Mouse (Mus musculus) activated CD4-positive, CD25-positive, alpha-beta regulatory T cell, adult 4 months (primary cell): ENCODE measurements around the gene Ms4a15. TPM values are rescaled to one million over a fixed set of nuclear protein-coding genes. Genes with fewer than 3 reads are reported as not detected.

Experiments used
- ATAC-seq: one replicate; pipeline ENCODE4 v1.8.0; 2017
- polyA plus RNA-seq, 2 experiments: library from polyadenylated mRNA; unstranded; fragments of 100-300 nt; shearing (Covaris generic); gene quantifications; one replicate each; pipeline ENCODE4 v1.2.1; 2017

Gene Ms4a15
- polyA plus RNA-seq: under 1 TPM in 1 of 2 experiments, not detected in 1; 0.20 TPM

DNA sequence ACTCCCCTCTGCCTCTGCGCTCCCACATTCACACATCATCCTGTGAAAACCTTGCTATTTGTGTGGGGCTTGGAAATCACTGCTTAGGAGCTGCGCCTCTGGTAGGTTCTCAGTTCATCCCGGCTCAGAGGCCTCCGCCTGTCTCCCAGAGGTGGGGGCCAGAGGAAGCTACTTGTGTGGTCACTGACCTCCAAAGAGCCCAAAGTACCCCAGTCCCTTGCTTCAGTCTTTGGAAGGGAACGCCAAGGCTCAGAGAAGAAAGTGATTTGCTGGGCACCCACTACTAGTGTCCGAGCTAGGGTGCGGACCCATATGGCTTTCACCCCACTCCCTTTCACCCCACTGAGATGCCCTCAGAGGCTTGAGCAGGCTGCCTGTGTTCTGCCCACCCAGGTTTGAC is at the start of gene Ms4a15:
Gene Ms4a15 (minus strand): TSS at position 101 of the 400 bp plus-strand sequence.
- no peak for ATAC-seq

GRCm38 (mm10) chr19:11037570-11037969 is 44.5 kb upstream of the Ms4a15 start:
- ATAC-seq: no peak

- no peak for ATAC-seq
Measured at GRCm38 (mm10) chr19:11022382-11022781, 29.3 kb upstream of the Ms4a15 start.

- ATAC-seq: no peak
Measured at GRCm38 (mm10) chr19:11017891-11018290, 24.8 kb upstream of the Ms4a15 start, which contains the start of gene Ms4a18. Gene Ms4a18 (minus strand): TSS chr19:11018031.

DNA sequence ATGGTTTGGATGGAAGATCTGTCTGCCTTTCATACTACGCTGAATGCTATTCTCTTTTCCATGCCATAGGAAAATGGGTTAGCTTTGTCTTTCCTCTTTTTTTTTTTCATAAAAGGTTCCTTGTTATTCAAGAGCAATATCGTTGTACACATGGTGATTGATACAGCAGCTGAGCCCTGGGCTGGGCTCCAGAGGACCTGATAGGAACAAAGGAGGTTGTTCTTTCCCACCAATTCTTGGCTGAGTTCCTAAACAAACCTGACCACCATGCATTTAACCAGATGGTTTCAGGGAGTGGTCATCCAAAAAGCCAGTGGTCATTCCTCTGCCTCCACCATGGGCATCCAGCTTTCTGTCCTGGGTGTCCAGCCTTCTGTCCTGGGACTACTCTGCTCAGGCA is 24.2 kb upstream of the Ms4a15 start:
- ATAC-seq: no peak

- no peak for ATAC-seq
Measured at GRCm38 (mm10) chr19:11015998-11016397, 22.9 kb upstream of the Ms4a15 start.

- ATAC-seq: no peak
Measured at GRCm38 (mm10) chr19:11015468-11015867, 22.4 kb upstream of the Ms4a15 start.

GRCm38 (mm10) chr19:10991911-10992310 is 1.1 kb downstream of the Ms4a15 start:
- no peak for ATAC-seq

- ATAC-seq: no peak
Measured at GRCm38 (mm10) chr19:10990751-10991150, 2.3 kb downstream of the Ms4a15 start.

GRCm38 (mm10) chr19:10988563-10988962 is 4.5 kb downstream of the Ms4a15 start:
- ATAC-seq: no peak

- ATAC-seq: no peak
Measured at GRCm38 (mm10) chr19:10985889-10986288, 7.2 kb downstream of the Ms4a15 start.

GRCm38 (mm10) chr19:10984551-10984950 is 8.5 kb downstream of the Ms4a15 start:
- ATAC-seq: no peak

DNA sequence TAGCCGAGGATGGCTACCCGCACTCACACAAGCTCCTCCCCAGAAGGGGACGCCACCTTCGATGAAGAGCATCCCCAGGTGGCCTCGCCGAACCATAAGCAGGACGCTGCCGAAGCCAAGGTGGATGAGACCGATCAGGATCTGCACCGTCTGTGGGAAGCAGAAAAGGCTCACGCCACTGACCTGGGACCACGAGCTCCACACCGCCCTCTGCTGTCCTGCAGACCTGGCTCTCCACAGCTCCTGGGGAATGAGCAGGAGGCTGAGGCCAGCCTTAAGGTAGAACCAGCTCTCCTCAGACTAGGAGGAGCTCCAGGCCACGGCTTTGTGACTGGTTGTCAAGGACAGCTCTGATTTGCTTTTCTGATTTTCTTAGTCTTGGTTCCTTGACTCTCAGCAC is 9.9 kb downstream of the Ms4a15 start:
- ATAC-seq: no peak

DNA sequence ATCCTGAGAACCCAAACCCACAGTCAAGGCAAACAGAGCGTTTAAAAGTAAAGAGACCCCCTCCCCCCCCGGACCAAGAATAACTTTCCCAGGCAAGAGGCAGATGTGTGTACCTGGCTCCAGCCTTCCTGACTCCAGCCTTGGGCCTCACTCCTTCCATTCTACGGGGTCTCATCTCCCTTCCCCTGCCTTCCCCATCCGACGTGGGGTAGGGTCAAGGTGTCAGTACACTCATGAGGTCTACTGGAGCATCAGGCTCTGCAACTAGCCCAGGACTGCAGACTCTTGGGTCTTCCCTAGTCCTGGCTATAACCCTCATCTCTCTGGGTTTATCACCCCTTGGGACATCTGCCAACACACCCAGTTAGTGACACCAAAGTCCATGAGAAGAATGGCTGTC is 12.8 kb downstream of the Ms4a15 start:
- no peak for ATAC-seq

GRCm38 (mm10) chr19:10979184-10980168 is 13.6 kb downstream of the Ms4a15 start:
- peak; percentile 94 for ATAC-seq

DNA sequence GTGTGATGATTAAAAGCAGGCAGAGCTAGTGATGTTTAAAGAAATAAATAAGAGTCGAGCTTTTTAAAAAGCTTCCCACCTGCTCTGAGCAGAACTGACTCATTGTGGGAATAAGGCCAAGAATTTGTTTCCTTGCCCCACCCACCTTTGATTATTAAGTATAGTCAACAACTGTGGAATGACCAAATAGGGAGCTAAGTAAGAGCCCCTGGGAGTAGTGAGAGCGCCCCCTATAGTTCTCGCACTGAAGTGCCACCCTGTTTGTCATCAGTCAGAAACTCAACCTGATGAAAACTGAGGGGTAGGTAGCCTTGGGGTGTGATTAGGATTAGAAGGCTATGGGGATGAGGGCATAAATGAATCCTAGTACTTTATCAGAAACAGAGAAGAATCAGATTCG is 16.7 kb downstream of the Ms4a15 start:
- no peak for ATAC-seq

DNA sequence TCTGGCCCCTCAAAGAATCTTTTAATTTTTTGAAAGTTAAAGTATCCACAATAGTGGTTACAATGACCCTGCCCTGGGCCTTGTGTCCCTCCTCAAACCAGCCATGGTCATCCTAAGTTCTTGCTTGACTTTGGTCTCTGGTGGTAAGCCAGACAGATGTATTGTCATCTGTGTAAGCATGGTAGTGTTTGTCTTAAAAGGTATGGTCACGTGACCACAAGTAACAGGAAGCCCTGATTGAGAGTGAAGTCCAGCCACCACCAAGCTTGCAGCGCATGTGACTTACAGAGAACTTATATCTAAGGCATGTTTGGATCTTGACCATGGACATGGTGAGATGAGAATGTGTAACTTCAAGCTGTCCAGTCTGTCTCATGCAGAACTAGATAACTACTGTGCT is 17.9 kb downstream of the Ms4a15 start:
- no peak for ATAC-seq

DNA sequence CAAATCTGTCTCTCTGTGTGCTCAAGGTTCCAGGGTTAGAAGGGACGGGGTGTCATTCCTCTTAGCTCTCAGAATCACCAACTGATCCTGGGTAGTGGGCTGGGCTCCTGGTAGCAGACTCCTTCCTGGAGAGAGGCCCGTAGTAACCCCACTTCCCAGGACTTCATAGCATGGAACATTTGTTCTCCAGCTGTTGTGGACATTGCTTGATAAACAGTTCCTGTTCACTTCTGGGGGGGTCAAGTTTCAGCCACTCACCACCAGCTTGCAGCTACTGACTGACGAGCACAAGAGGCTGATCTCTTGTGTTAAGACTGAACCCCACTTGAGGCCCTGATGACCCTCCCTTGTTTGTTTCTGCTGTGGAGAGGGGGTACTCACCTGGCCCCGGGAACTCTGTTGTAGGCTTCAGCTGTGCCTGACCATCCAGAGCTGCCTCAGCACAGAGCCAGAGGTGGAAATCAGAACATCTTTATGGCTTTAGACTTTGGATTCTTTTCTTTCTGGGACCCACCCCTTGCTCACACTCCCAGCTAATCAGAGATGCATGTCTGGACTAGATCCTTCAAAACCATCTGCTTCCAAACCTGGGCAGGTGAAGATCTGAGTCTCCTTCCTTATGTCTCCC is 18.7 kb downstream of the Ms4a15 start, which contains the start of gene Ms4a10:
Gene Ms4a10 (minus strand): TSS at position 433 of the 628 bp plus-strand sequence.
- ATAC-seq: no peak

- no peak for ATAC-seq
Measured at GRCm38 (mm10) chr19:10973187-10973586, 19.9 kb downstream of the Ms4a15 start.

DNA sequence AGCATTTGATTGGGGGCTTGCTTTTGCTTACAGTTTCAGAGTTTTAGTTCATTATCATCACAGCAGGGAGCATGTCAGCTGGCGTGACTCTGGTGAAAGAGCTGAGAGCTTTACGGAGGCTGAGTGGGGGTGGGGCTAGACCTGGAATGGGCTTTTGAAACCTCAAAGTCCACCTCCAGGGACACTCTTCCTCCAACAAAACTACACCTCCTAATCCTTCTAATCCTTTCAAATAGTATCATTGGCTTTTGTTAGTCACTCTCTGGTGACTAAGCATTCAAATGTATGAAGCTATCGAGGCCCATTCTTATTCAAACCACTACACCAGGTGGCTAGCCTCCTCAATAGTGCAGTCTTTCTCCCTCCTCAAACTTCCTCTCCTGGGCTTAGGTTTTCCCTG is 20.4 kb downstream of the Ms4a15 start:
- ATAC-seq: no peak

GRCm38 (mm10) chr19:10970457-10970856 is 22.6 kb downstream of the Ms4a15 start:
- ATAC-seq: no peak

GRCm38 (mm10) chr19:10968578-10968977 is 24.5 kb downstream of the Ms4a15 start:
- ATAC-seq: no peak

DNA sequence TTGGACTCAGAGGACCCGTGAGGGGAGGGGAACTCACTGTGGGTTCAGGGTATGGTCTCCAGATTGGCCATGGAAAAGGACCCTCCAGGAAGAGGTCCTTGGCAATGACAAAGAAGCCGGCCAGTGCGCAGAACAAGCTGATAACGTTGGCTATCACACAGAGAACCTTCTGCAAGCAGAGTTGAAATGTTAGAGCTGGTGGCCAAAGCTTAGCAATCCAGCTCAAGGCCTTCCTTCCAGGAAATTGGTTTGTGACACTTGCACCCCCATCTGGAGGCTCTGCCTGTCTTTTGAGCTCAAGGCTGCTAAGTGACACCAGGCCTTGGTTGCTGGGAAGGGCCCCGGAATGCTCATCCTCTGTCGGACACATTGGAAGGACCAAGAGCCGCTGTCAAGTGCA is 27.3 kb downstream of the Ms4a15 start:
- no peak for ATAC-seq

DNA sequence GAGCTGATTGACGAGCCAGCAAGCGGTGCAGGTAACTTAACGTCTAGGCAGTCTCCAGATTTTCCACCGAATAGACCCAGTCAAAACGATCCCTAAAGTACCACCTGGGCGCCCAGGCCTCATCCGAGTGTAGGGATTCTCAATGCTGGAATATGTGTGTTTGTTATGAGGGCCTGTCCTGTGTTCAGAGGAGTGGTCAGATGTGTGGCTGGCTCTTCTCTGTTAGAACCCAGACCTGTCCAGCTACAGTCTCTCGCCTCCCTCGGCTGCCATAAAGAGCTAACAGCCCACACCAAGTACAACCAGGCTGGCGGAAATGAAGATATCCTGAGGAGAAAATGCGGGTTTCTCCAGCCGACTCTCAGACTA is 33.1 kb downstream of the Ms4a15 start:
- ATAC-seq: no peak
